Mouse (Mus musculus): ENCODE results near the gene Phf7. TPM values are rescaled to one million over a fixed set of nuclear protein-coding genes. Genes with fewer than 3 reads are reported as not detected.

Gene Phf7
- polyA plus RNA-seq, 1 experiment from 2014 or later, result 11.8 TPM

GRCm38 (mm10) chr14:31205562-31206467, 45.3 kb downstream of the Phf7 start:
- Histone ChIP-seq H3K4me3 (peak overlapping the region; percentile 73), H3K36me3 (peaks cover 54% of the 10 kb centered on the region), H3K27ac (peak overlapping the region; percentile 99), H3K9me3 (no peaks in the 10 kb centered on the region), H3K4me1 (peaks cover 46% of the 10 kb centered on the region), H3K27me3 (ENCODE audit: insufficient read depth, poor library complexity, severe bottlenecking) (no peaks in the 10 kb centered on the region)
- DNase-seq (ENCODE audit: low spot score), result no peak
- WGBS, result 1% methylated on average over 39 of the region's 39 CpGs

- Histone ChIP-seq H3K27me3 (ENCODE audit: insufficient read depth, poor library complexity, severe bottlenecking) (no peaks in the 10 kb centered on the region), H3K27ac (peak overlapping the region; percentile 99), H3K4me3 (peak overlapping the region; percentile 73), H3K4me1 (peaks cover 45% of the 10 kb centered on the region), H3K9me3 (no peaks in the 10 kb centered on the region), H3K36me3 (peaks cover 55% of the 10 kb centered on the region)
- WGBS, result 14% methylated on average over 8 of the region's 8 CpGs
- no peak for DNase-seq (ENCODE audit: low spot score)
These were observed 45.9 kb downstream of the Phf7 start for GRCm38 (mm10) chr14:31205244-31205561.

DNA sequence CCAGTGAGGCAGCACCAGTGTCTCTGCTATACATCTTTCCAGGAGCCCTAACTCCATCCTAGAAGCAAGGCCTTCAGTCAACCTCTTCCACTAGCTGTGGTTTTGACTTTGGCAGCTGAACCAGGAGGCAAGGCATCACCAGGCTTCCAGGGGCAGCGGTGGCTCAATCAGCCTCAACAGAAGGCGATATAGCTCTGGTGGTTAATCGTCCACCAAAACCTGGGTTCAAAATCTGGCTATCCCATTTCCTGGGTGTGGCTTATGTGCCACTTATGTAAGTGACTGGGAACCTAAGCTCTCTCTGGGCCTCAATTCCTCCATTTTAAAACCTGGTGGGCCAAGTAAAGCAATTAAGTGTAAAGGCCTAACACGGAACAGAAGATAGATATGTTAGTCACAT, 46.3 kb downstream of the Phf7 start:
- Histone ChIP-seq H3K27ac (peak overlapping the region; percentile 99), H3K9me3 (no peaks in the 10 kb centered on the region), H3K36me3 (peaks cover 55% of the 10 kb centered on the region), H3K4me1 (peaks cover 41% of the 10 kb centered on the region), H3K4me3 (peak overlapping the region; percentile 73), H3K27me3 (ENCODE audit: insufficient read depth, poor library complexity, severe bottlenecking) (no peaks in the 10 kb centered on the region)
- 69% methylated on average over 4 of the region's 4 CpGs for WGBS
- DNase-seq (ENCODE audit: low spot score), result no peak

DNA sequence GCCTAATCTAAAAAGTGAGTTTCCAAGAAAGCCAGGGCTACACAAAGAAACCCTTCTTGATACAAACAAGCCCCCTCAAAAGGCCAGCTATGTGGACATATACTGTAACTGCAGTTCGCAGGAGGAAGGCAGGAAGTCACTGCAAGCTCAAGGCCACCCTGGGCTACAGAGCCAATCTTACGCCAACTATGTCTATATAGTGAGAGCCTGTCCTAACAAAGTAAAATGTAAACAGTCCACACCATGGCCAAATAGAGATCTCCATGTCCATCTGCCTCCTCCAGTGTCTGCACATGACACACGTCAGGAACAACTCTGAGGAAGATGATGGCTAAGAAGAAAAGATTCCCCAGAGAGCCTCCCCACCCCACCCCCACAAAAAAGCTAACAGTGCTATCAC, 51.1 kb downstream of the Phf7 start:
- DNase-seq (ENCODE audit: low spot score), result no peak
- peaks cover 93% of the 10 kb centered on the region for H3K36me3 ChIP-seq
- no peak overlapping the region for H3K4me3 ChIP-seq
- 78% methylated on average over 3 of the region's 3 CpGs for WGBS
- no peaks in the 10 kb centered on the region for H3K27me3 ChIP-seq (ENCODE audit: insufficient read depth, poor library complexity, severe bottlenecking)
- peaks cover 38% of the 10 kb centered on the region for H3K4me1 ChIP-seq
- H3K9me3 ChIP-seq, result no peaks in the 10 kb centered on the region
- H3K27ac ChIP-seq, result no peak overlapping the region

DNA sequence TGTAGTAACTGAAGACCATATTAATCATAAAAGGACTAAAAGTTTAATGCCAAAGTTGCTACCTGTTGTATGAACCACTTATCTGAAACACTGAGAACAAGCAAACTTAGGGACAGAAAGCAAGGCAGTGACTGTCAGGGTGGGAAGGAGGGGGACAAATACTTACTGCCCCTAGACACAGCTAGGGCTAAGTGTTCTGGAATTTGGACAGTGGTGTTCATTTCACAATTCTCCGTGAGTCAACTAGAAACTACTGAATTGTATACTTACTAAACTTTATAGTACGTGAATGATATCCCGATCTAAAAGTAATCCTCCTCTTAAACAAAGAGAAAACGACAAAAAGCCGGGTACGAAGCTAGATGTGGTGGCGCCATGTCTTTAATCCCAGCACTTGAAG, 51.5 kb downstream of the Phf7 start:
- Histone ChIP-seq H3K36me3 (peaks cover 98% of the 10 kb centered on the region), H3K27me3 (ENCODE audit: insufficient read depth, poor library complexity, severe bottlenecking) (no peaks in the 10 kb centered on the region), H3K27ac (no peak overlapping the region), H3K4me3 (no peak overlapping the region), H3K4me1 (peaks cover 37% of the 10 kb centered on the region), H3K9me3 (no peaks in the 10 kb centered on the region)
- WGBS, result 95% methylated on average over 7 of the region's 7 CpGs
- DNase-seq (ENCODE audit: low spot score), result no peak

GRCm38 (mm10) chr14:31197547-31198516, 53.3 kb downstream of the Phf7 start:
- no peaks in the 10 kb centered on the region for H3K9me3 ChIP-seq
- peaks cover 98% of the 10 kb centered on the region for H3K36me3 ChIP-seq
- DNase-seq (ENCODE audit: low spot score), result no peak
- H3K27ac ChIP-seq, result no peak overlapping the region
- H3K4me3 ChIP-seq, result no peak overlapping the region
- 68% methylated on average over 16 of the region's 16 CpGs for WGBS
- peaks cover 31% of the 10 kb centered on the region for H3K4me1 ChIP-seq
- no peaks in the 10 kb centered on the region for H3K27me3 ChIP-seq (ENCODE audit: insufficient read depth, poor library complexity, severe bottlenecking)

- Histone ChIP-seq H3K4me1 (peaks cover 31% of the 10 kb centered on the region), H3K9me3 (no peaks in the 10 kb centered on the region), H3K4me3 (no peak overlapping the region), H3K36me3 (peaks cover 98% of the 10 kb centered on the region), H3K27me3 (ENCODE audit: insufficient read depth, poor library complexity, severe bottlenecking) (no peaks in the 10 kb centered on the region), H3K27ac (peak overlapping the region; percentile 69)
- no peak for DNase-seq (ENCODE audit: low spot score)
These were observed 55.1 kb downstream of the Phf7 start for GRCm38 (mm10) chr14:31195968-31196367.

GRCm38 (mm10) chr14:31195521-31195920, 55.6 kb downstream of the Phf7 start:
- peaks cover 98% of the 10 kb centered on the region for H3K36me3 ChIP-seq
- DNase-seq (ENCODE audit: low spot score), result no peak
- 87% methylated on average over 4 of the region's 4 CpGs for WGBS
- H3K4me1 ChIP-seq, result peaks cover 30% of the 10 kb centered on the region
- no peaks in the 10 kb centered on the region for H3K9me3 ChIP-seq
- H3K27ac ChIP-seq, result peak overlapping the region; percentile 69
- no peaks in the 10 kb centered on the region for H3K27me3 ChIP-seq (ENCODE audit: insufficient read depth, poor library complexity, severe bottlenecking)
- no peak overlapping the region for H3K4me3 ChIP-seq

GRCm38 (mm10) chr14:31194891-31195513, 56.1 kb downstream of the Phf7 start:
- H3K4me3 ChIP-seq, result peak overlapping the region; percentile 13; the same call in 1 of the 2 replicates

GRCm38 (mm10) chr14:31194441-31194840, 56.7 kb downstream of the Phf7 start:
- Histone ChIP-seq H3K4me3 (no peak overlapping the region), H3K36me3 (peaks cover 98% of the 10 kb centered on the region), H3K4me1 (peaks cover 31% of the 10 kb centered on the region), H3K9me3 (no peaks in the 10 kb centered on the region), H3K27me3 (ENCODE audit: insufficient read depth, poor library complexity, severe bottlenecking) (no peaks in the 10 kb centered on the region), H3K27ac (no peak overlapping the region)
- WGBS, result 88% methylated on average over 2 of the region's 2 CpGs
- DNase-seq (ENCODE audit: low spot score), result no peak

More at GRCm38 (mm10) chr14:31194891-31195513, 56.1 kb downstream of the Phf7 start:
- H3K4me1 ChIP-seq, result peaks cover 27% of the 10 kb centered on the region
- H3K27me3 ChIP-seq (ENCODE audit: insufficient read depth, poor library complexity, severe bottlenecking), result no peaks in the 10 kb centered on the region
- H3K36me3 ChIP-seq, result peaks cover 98% of the 10 kb centered on the region
- no peaks in the 10 kb centered on the region for H3K9me3 ChIP-seq
- 52% methylated on average over 14 of the region's 14 CpGs for WGBS
- no peak for DNase-seq (ENCODE audit: low spot score)
- peak overlapping the region; percentile 69 for H3K27ac ChIP-seq

- H3K27ac ChIP-seq, result no peak overlapping the region
- no peaks in the 10 kb centered on the region for H3K27me3 ChIP-seq (ENCODE audit: insufficient read depth, poor library complexity, severe bottlenecking)
- 90% methylated on average over 7 of the region's 7 CpGs for WGBS
- DNase-seq (ENCODE audit: low spot score), result no peak
- peaks cover 98% of the 10 kb centered on the region for H3K36me3 ChIP-seq
- H3K4me3 ChIP-seq, result no peak overlapping the region
- H3K4me1 ChIP-seq, result peaks cover 37% of the 10 kb centered on the region
- H3K9me3 ChIP-seq, result no peaks in the 10 kb centered on the region
These were observed 57.3 kb downstream of the Phf7 start for GRCm38 (mm10) chr14:31193791-31194190.

GRCm38 (mm10) chr14:31191936-31192335, 59.2 kb downstream of the Phf7 start:
- Histone ChIP-seq H3K27me3 (ENCODE audit: insufficient read depth, poor library complexity, severe bottlenecking) (no peaks in the 10 kb centered on the region), H3K27ac (no peak overlapping the region), H3K4me3 (no peak overlapping the region), H3K4me1 (peaks cover 35% of the 10 kb centered on the region), H3K9me3 (no peaks in the 10 kb centered on the region), H3K36me3 (peaks cover 98% of the 10 kb centered on the region)
- 62% methylated on average over 2 of the region's 2 CpGs for WGBS
- DNase-seq (ENCODE audit: low spot score), result no peak

Data from heart, embryonic 10.5 days (tissue).